Mouse (Mus musculus): ENCODE data around the gene Hmces. TPM values are rescaled to one million over a fixed set of nuclear protein-coding genes. Genes with fewer than 3 reads are reported as not detected.
A peak's percentile ranks its signal among the peaks of the same experiment; 100 is the strongest.

Gene Hmces
- polyA plus RNA-seq, 1 experiment: 65.7 TPM

DNA sequence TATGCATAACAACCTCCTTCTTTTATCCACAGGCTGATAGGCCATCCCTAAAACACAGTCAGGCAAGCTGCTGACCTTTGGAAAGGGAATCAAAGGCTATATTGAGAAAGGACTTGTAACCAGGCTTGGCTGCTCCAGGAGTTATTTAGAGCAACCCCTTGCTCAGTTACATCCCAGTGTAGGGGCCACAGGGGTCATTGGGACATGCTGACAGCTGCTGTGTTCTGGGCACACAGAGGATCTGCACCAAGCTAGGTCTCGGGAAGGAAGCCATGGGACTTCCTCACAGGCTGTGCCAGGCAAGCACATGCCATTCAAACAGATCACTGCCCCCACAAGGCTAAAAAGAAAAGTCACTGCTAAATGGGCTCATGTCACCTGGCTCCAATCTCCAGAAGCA, 40.6 kb upstream of the Hmces start:
- Histone ChIP-seq H3K27ac (ENCODE audit: insufficient read depth, low read length) (no peak overlapping the region), H3K4me3 (ENCODE audit: low read depth, low read length) (no peak overlapping the region), H3K4me1 (ENCODE audit: control insufficient read depth, insufficient read depth, low read length) (no peaks in the 10 kb centered on the region), H3K9me3 (replicated peaks; ENCODE audit: control insufficient read depth, insufficient read depth, low read length, poor library complexity, severe bottlenecking) (no peaks in the 10 kb centered on the region), H3K36me3 (ENCODE audit: control insufficient read depth, insufficient read depth, low read length, poor library complexity, severe bottlenecking) (no peaks in the 10 kb centered on the region), H3K27me3 (ENCODE audit: control insufficient read depth, insufficient read depth, low read length, poor library complexity, severe bottlenecking) (no peaks in the 10 kb centered on the region), H3K9ac (ENCODE audit: low read depth, poor library complexity, severe bottlenecking) (no peak overlapping the region)
- TF ChIP-seq CTCF (IDR thresholded peaks at IDR 0.05; ENCODE audit: low read depth, low read length) (no peak), EP300 (IDR thresholded peaks at IDR 0.05; ENCODE audit: insufficient read depth, low read depth, low read length) (no peak), POLR2A (IDR thresholded peaks at IDR 0.05; ENCODE audit: insufficient read depth, low read length) (no peak)

- Histone ChIP-seq H3K9ac (ENCODE audit: low read depth, poor library complexity, severe bottlenecking) (no peak overlapping the region), H3K4me3 (ENCODE audit: low read depth, low read length) (no peak overlapping the region), H3K9me3 (replicated peaks; ENCODE audit: control insufficient read depth, insufficient read depth, low read length, poor library complexity, severe bottlenecking) (no peaks in the 10 kb centered on the region), H3K27ac (ENCODE audit: insufficient read depth, low read length) (no peak overlapping the region), H3K27me3 (ENCODE audit: control insufficient read depth, insufficient read depth, low read length, poor library complexity, severe bottlenecking) (no peaks in the 10 kb centered on the region), H3K4me1 (ENCODE audit: control insufficient read depth, insufficient read depth, low read length) (no peaks in the 10 kb centered on the region), H3K36me3 (ENCODE audit: control insufficient read depth, insufficient read depth, low read length, poor library complexity, severe bottlenecking) (no peaks in the 10 kb centered on the region)
- TF ChIP-seq POLR2A (IDR thresholded peaks at IDR 0.05; ENCODE audit: insufficient read depth, low read length) (no peak), CTCF (IDR thresholded peaks at IDR 0.05; ENCODE audit: low read depth, low read length) (no peak), EP300 (IDR thresholded peaks at IDR 0.05; ENCODE audit: insufficient read depth, low read depth, low read length) (no peak)
Measured at GRCm38 (mm10) chr6:87873963-87874362, 39.8 kb upstream of the Hmces start.

DNA sequence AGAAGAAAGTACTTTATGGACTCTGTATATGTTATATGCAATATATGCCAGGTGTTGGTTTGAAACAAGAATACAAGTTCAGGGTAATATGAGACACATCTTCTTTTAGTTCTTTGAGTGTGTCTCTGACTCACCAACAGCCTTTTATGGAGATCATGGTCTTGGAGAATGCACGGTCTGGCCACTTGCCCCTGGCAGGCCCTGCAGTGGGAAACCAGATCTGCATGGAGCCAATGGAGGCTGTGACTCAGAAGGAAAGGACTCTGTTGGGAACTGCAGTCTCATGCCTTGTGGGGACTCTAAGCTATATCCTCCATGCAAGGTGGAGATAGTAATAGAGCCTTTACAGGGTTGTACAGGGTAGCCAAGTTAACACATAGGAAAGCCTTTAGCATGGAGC, 38.7 kb upstream of the Hmces start:
- H3K27me3 ChIP-seq (ENCODE audit: control insufficient read depth, insufficient read depth, low read length, poor library complexity, severe bottlenecking): no peaks in the 10 kb centered on the region
- no peak overlapping the region for H3K9ac ChIP-seq (ENCODE audit: low read depth, poor library complexity, severe bottlenecking)
- H3K27ac ChIP-seq (ENCODE audit: insufficient read depth, low read length): no peak overlapping the region
- H3K9me3 ChIP-seq (replicated peaks; ENCODE audit: control insufficient read depth, insufficient read depth, low read length, poor library complexity, severe bottlenecking): no peaks in the 10 kb centered on the region
- no peak for TF ChIP-seq CTCF (IDR thresholded peaks at IDR 0.05; ENCODE audit: low read depth, low read length)
- TF ChIP-seq POLR2A (IDR thresholded peaks at IDR 0.05; ENCODE audit: insufficient read depth, low read length): no peak
- no peak for TF ChIP-seq EP300 (IDR thresholded peaks at IDR 0.05; ENCODE audit: insufficient read depth, low read depth, low read length)
- no peaks in the 10 kb centered on the region for H3K4me1 ChIP-seq (ENCODE audit: control insufficient read depth, insufficient read depth, low read length)
- H3K36me3 ChIP-seq (ENCODE audit: control insufficient read depth, insufficient read depth, low read length, poor library complexity, severe bottlenecking): no peaks in the 10 kb centered on the region
- H3K4me3 ChIP-seq (ENCODE audit: low read depth, low read length): no peak overlapping the region

DNA sequence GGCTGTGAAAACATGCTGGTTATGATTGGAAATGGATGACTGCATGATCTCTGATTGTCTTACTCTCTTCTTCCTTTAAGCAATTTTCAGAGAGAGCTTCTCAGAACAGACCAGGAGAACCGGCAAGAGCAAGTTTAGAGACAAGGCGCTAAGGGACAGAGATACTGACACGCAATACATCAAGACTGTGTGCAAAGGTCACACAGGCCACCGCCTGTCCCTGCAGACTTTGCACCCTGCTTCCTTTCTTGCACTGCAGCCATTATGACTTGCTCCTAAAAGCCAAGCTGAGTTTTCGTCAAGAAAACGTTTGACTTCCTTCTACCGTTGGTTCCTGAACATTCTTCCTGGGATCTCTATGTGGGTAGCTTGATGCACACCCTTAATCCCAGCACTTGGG, 38.2 kb upstream of the Hmces start:
- TF ChIP-seq EP300 (IDR thresholded peaks at IDR 0.05; ENCODE audit: insufficient read depth, low read depth, low read length) (no peak), CTCF (IDR thresholded peaks at IDR 0.05; ENCODE audit: low read depth, low read length) (no peak), POLR2A (IDR thresholded peaks at IDR 0.05; ENCODE audit: insufficient read depth, low read length) (no peak)
- H3K27ac ChIP-seq (ENCODE audit: insufficient read depth, low read length): no peak overlapping the region
- H3K9me3 ChIP-seq (replicated peaks; ENCODE audit: control insufficient read depth, insufficient read depth, low read length, poor library complexity, severe bottlenecking): no peaks in the 10 kb centered on the region

GRCm38 (mm10) chr6:87876068-87876643, 37.6 kb upstream of the Hmces start:
- TF ChIP-seq CTCF (IDR thresholded peaks at IDR 0.05; ENCODE audit: low read depth, low read length) (no peak), EP300 (IDR thresholded peaks at IDR 0.05; ENCODE audit: insufficient read depth, low read depth, low read length) (peak; percentile 48; the same call in 1 of the 2 replicates), POLR2A (IDR thresholded peaks at IDR 0.05; ENCODE audit: insufficient read depth, low read length) (no peak)
- no peak overlapping the region for H3K9ac ChIP-seq (ENCODE audit: low read depth, poor library complexity, severe bottlenecking)

More for the DNA sequence above, 38.2 kb upstream of the Hmces start:
- Histone ChIP-seq H3K36me3 (ENCODE audit: control insufficient read depth, insufficient read depth, low read length, poor library complexity, severe bottlenecking) (no peaks in the 10 kb centered on the region), H3K4me3 (ENCODE audit: low read depth, low read length) (no peak overlapping the region), H3K4me1 (ENCODE audit: control insufficient read depth, insufficient read depth, low read length) (no peaks in the 10 kb centered on the region), H3K27me3 (ENCODE audit: control insufficient read depth, insufficient read depth, low read length, poor library complexity, severe bottlenecking) (no peaks in the 10 kb centered on the region), H3K9ac (ENCODE audit: low read depth, poor library complexity, severe bottlenecking) (no peak overlapping the region)

DNA sequence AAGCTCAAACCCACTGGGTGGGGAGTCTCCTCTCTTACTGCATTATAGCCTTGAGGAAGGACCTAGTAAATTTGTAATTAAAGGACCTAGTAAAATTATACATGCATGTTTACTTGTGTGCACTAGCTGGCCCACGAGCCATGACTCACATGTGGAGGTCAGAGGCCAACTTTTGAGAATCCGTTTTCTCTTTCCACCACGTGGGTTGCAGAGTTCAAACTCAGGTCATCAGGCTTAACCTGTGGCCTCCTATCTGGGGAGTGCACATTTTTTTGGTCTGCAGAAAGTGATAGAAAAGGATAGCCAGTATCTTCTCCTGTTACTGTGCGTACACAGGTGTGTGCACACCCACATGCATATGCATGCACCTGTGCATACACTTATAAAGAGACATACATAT, 34.7 kb upstream of the Hmces start:
- Histone ChIP-seq H3K36me3 (ENCODE audit: control insufficient read depth, insufficient read depth, low read length, poor library complexity, severe bottlenecking) (no peaks in the 10 kb centered on the region), H3K9ac (ENCODE audit: low read depth, poor library complexity, severe bottlenecking) (no peak overlapping the region)
- TF ChIP-seq POLR2A (IDR thresholded peaks at IDR 0.05; ENCODE audit: insufficient read depth, low read length): no peak
- TF ChIP-seq CTCF (IDR thresholded peaks at IDR 0.05; ENCODE audit: low read depth, low read length): no peak
- TF ChIP-seq EP300 (IDR thresholded peaks at IDR 0.05; ENCODE audit: insufficient read depth, low read depth, low read length): no peak

More at GRCm38 (mm10) chr6:87876068-87876643, 37.6 kb upstream of the Hmces start:
- Histone ChIP-seq H3K27me3 (ENCODE audit: control insufficient read depth, insufficient read depth, low read length, poor library complexity, severe bottlenecking) (no peaks in the 10 kb centered on the region), H3K9me3 (replicated peaks; ENCODE audit: control insufficient read depth, insufficient read depth, low read length, poor library complexity, severe bottlenecking) (no peaks in the 10 kb centered on the region), H3K4me1 (ENCODE audit: control insufficient read depth, insufficient read depth, low read length) (no peaks in the 10 kb centered on the region), H3K36me3 (ENCODE audit: control insufficient read depth, insufficient read depth, low read length, poor library complexity, severe bottlenecking) (no peaks in the 10 kb centered on the region), H3K27ac (ENCODE audit: insufficient read depth, low read length) (peak overlapping the region; percentile 31; the same call in 1 of the 2 replicates), H3K4me3 (ENCODE audit: low read depth, low read length) (peak overlapping the region; percentile 52)

More for the DNA sequence above, 34.7 kb upstream of the Hmces start:
- Histone ChIP-seq H3K4me1 (ENCODE audit: control insufficient read depth, insufficient read depth, low read length) (no peaks in the 10 kb centered on the region), H3K27ac (ENCODE audit: insufficient read depth, low read length) (no peak overlapping the region), H3K27me3 (ENCODE audit: control insufficient read depth, insufficient read depth, low read length, poor library complexity, severe bottlenecking) (no peaks in the 10 kb centered on the region), H3K9me3 (replicated peaks; ENCODE audit: control insufficient read depth, insufficient read depth, low read length, poor library complexity, severe bottlenecking) (no peaks in the 10 kb centered on the region), H3K4me3 (ENCODE audit: low read depth, low read length) (no peak overlapping the region)
